Mouse (Mus musculus) mesoderm, embryonic 11.5 days (tissue): ENCODE results near the gene Fcgr3.

Experiments used
- DNase-seq: peaks from one replicate; pipeline ENCODE4 v3.0.0-alpha.2; 2012; ENCODE audit warnings: low read depth, low spot score

The Fcgr3 gene

GRCm38 (mm10) chr1:171011733-171012132, 53.0 kb downstream of the Fcgr3 start:
- DNase-seq: no peak

GRCm38 (mm10) chr1:171006905-171007304, 57.8 kb downstream of the Fcgr3 start:
- DNase-seq: peak; percentile 9

- no peak for DNase-seq
These were observed 58.4 kb downstream of the Fcgr3 start for GRCm38 (mm10) chr1:171006335-171006734.

- no peak for DNase-seq
These were observed 59.1 kb downstream of the Fcgr3 start for GRCm38 (mm10) chr1:171005586-171005985.

- DNase-seq: no peak
These were observed 59.7 kb downstream of the Fcgr3 start for GRCm38 (mm10) chr1:171005081-171005480.
